Mouse (Mus musculus): ENCODE measurements at regions not wholly inside any gene's neighbourhood (a gene's known extent, or its start where the extent isn't known, plus 50 kb on each side); places are given as distances from the start of the nearest gene placed in this dataset.

- TF ChIP-seq TCF12 (IDR thresholded peaks at IDR 0.05; ENCODE audit: low read depth, low read length) (no peak), CTCF (IDR thresholded peaks at IDR 0.05 in 2 of 3, conservative IDR thresholded peaks at IDR 0.05 in 1 of 3; ENCODE audit: control insufficient read depth in 1 of 3, insufficient read depth in 1 of 3, low read depth in 2 of 3, low read length in 3 of 3, poor library complexity in 1 of 3, severe bottlenecking in 1 of 3) (peak in 2 of 3 experiments; percentile 34 to 35; a peak in 3 of 6 replicates), POLR2AphosphoS5 (IDR thresholded peaks at IDR 0.05; ENCODE audit: borderline replicate concordance, low read depth, low read length) (no peak), POLR2A (IDR thresholded peaks at IDR 0.05; ENCODE audit: control insufficient read depth in 1 of 2, insufficient read depth in 1 of 2, low read depth in 1 of 2, low read length in 2 of 2, poor library complexity in 1 of 2) (no peak), ZNF384 (IDR thresholded peaks at IDR 0.05; ENCODE audit: low read depth, low read length) (no peak), GATA1 (IDR thresholded peaks at IDR 0.05; ENCODE audit: low read depth, low read length) (no peak), ZKSCAN1 (IDR thresholded peaks at IDR 0.05; ENCODE audit: low read depth, low read length) (no peak), NRF1 (IDR thresholded peaks at IDR 0.05; ENCODE audit: insufficient read depth, low read depth, low read length, poor library complexity, severe bottlenecking) (no peak)
These were observed 270.8 kb downstream of the Pdha2 start for GRCm38 (mm10) chr3:140941316-140941715.

Data from MEL (cell line).